Mouse (Mus musculus): ENCODE results near the gene Rtl8b.
"Not testable (repeated sequence)": the region's sequence is repeated elsewhere in the genome, so short reads cannot be mapped to it uniquely, and the experiment has no call there.

The Rtl8b gene

GRCm38 (mm10) chrX:53670294-53670693, at the start of gene Rtl8b:
Gene Rtl8b (minus strand): TSS chrX:53670408.
- DNase-seq: peak; percentile 90

GRCm38 (mm10) chrX:53716323-53717182, 46.3 kb upstream of the Rtl8b start:
- DNase-seq: peak; percentile 35

GRCm38 (mm10) chrX:53715942-53716322, 45.7 kb upstream of the Rtl8b start:
- no peak for DNase-seq

- no peak for DNase-seq
Measured at GRCm38 (mm10) chrX:53702673-53703072, 32.5 kb upstream of the Rtl8b start.

GRCm38 (mm10) chrX:53699225-53699624, 29.0 kb upstream of the Rtl8b start:
- no peak for DNase-seq

GRCm38 (mm10) chrX:53694008-53694777, 24.0 kb upstream of the Rtl8b start:
- no peak for DNase-seq

GRCm38 (mm10) chrX:53693141-53693540, 22.9 kb upstream of the Rtl8b start:
- DNase-seq: no peak

- DNase-seq: no peak
Measured at GRCm38 (mm10) chrX:53692065-53692464, 21.9 kb upstream of the Rtl8b start.

- DNase-seq: not testable (repeated sequence)
Measured at GRCm38 (mm10) chrX:53684676-53685075, 14.5 kb upstream of the Rtl8b start.

GRCm38 (mm10) chrX:53682650-53683049, 12.4 kb upstream of the Rtl8b start:
- DNase-seq: not testable (repeated sequence)

- DNase-seq: peak; percentile 74
Measured at GRCm38 (mm10) chrX:53676943-53677342, 6.7 kb upstream of the Rtl8b start.

GRCm38 (mm10) chrX:53670696-53671095, 488 bp upstream of the Rtl8b start:
- DNase-seq: not testable (repeated sequence)

GRCm38 (mm10) chrX:53669557-53670270, 494 bp downstream of the Rtl8b start:
- DNase-seq: peak; percentile 3

- not testable (repeated sequence) for DNase-seq
Measured at GRCm38 (mm10) chrX:53652917-53653316, 17.3 kb downstream of the Rtl8b start.

- peak; percentile 31 for DNase-seq
Measured at GRCm38 (mm10) chrX:53645885-53646284, 24.3 kb downstream of the Rtl8b start.

- DNase-seq: peak; percentile 91
Measured at GRCm38 (mm10) chrX:53642980-53643961, 26.9 kb downstream of the Rtl8b start, which contains the start of gene Rtl8a. Gene Rtl8a (minus strand): TSS chrX:53643682.

GRCm38 (mm10) chrX:53642604-53642979, 27.6 kb downstream of the Rtl8b start:
- DNase-seq: not testable (repeated sequence)

- DNase-seq: not testable (repeated sequence)
Measured at GRCm38 (mm10) chrX:53638107-53638506, 32.1 kb downstream of the Rtl8b start.

All from lung, postnatal 10 days (tissue).